Mouse (Mus musculus) mature B cell (primary cell): ENCODE results near the gene Frmd4b.

Experiments
- in situ Hi-C: fragments of 300-500 bp; cut with MboI; formaldehyde crosslinking; loops from 2 replicates; pipeline ENCODE4 v1.14.3; 2019

Frmd4b gene

DNA sequence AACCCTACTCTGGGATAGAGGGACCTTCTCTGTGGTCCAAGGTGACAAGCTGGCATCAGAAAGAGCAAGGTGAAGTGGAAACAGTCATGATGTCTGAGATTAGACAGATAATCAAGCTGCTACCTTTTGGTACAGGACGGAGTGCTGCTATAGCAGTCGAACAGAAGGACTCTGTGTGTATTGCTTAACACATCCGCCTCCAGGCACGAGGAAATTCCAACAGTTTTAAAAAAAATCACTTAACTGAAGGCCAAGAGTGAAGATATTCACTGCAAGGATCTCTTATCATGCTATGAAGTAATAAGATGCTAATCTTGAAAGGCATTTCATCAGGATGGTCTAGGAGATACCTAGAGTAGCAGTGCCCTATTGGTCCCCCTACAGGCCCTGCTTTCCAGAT, 298.3 kb downstream of the Frmd4b start:
- in situ Hi-C loops, result no loop called here

DNA sequence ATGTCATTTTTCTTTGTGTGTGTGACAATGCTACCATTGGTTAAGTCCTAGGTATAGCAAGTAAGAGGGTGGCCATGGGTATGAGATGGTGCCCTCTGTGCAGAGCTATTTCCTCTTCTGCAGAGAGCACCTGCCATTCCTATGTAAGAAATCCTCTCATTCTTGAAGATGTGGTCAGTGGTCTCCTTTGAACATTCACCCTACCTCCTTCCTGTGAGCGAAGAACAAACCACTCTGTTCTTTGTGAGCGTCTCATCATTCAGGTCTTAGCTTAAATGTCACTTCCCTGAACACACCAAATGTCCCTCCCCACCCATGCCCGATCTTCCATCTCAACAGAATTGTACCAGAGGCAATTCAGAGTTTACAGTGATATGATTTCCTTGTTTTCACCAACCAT, 299.4 kb downstream of the Frmd4b start:
- in situ Hi-C loops, result no loop called here

GRCm38 (mm10) chr6:97316716-97317115, 300.6 kb downstream of the Frmd4b start:
- in situ Hi-C loops, result no loop called here

- in situ Hi-C loops, result no loop called here
Observed at GRCm38 (mm10) chr6:97315311-97315710, 302.0 kb downstream of the Frmd4b start.

GRCm38 (mm10) chr6:97312545-97312939, 304.8 kb downstream of the Frmd4b start:
- in situ Hi-C loops, result no loop called here

GRCm38 (mm10) chr6:97311599-97312544, 305.5 kb downstream of the Frmd4b start:
- in situ Hi-C loops, result no loop called here

- in situ Hi-C loops, result no loop called here
Observed at GRCm38 (mm10) chr6:97310901-97311331, 306.4 kb downstream of the Frmd4b start.

DNA sequence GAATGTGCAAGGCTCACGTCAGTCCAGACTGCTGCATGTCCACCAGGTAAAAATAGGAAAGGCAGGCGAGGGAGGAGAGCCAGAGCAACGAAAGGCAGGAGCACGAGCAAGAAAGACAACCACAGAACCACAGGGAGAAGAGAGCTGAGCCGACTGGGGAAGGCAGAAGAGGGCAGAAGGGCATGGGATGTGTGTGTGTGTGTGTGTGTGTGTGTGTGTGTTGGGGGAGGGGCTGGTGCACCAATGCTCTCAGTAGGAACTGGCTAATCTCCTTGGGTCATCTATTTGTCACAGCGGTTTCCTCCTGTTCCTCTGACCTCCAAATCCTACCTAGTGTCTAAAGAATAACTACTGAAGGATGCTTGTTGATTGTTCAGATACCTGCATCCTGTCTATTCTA, 308.2 kb downstream of the Frmd4b start:
- in situ Hi-C loops, result no loop called here

- in situ Hi-C loops, result no loop called here
Observed at GRCm38 (mm10) chr6:97308562-97308961, 308.8 kb downstream of the Frmd4b start.

DNA sequence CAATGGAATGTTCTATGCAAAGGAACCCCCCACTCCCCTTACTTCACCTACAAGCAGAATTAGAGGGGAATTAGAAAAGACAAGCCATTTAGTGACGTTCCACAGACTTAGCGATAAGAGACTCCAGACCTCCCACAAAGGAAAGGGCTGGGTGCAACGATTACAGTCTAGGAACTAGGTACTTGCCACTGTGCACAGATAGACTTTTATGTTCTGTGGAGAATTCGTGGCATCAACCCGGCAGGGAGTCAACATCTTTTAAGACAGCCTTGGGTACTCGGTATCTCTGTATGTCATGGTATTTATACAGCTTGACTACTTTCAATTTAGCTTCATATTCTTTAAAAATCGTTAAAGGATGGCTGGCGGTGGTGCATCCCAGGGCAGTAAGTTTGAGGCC, 310.1 kb downstream of the Frmd4b start:
- in situ Hi-C loops, result no loop called here

GRCm38 (mm10) chr6:97306351-97306750, 311.0 kb downstream of the Frmd4b start:
- in situ Hi-C loops, result no loop called here

- in situ Hi-C loops, result no loop called here
Observed at GRCm38 (mm10) chr6:97305491-97305890, 311.9 kb downstream of the Frmd4b start.

- in situ Hi-C loops, result no loop called here
Observed at GRCm38 (mm10) chr6:97305010-97305409, 312.3 kb downstream of the Frmd4b start.

- in situ Hi-C loops, result no loop called here
Observed at GRCm38 (mm10) chr6:97303277-97304109, 313.8 kb downstream of the Frmd4b start.

DNA sequence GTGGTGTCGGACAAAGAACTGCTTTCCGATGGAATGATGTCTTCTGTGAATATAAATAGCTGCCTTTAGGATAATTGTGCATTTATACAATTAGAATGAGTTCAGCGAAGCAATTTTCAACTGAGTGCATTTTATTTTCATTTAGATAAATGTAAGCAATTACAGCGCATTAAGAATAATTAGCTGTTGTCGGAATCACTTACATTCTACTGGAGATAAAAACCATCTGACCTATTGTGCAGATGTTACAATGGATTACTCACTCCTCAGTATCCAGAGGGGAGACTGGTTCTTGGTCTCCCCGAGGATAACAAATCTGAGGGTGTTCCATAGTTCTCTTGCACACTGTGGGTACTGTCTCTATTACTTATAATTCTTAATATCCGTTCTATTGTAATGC, 315.0 kb downstream of the Frmd4b start:
- in situ Hi-C loops, result no loop called here

- in situ Hi-C loops, result no loop called here
Observed at GRCm38 (mm10) chr6:97300659-97301058, 316.7 kb downstream of the Frmd4b start.

DNA sequence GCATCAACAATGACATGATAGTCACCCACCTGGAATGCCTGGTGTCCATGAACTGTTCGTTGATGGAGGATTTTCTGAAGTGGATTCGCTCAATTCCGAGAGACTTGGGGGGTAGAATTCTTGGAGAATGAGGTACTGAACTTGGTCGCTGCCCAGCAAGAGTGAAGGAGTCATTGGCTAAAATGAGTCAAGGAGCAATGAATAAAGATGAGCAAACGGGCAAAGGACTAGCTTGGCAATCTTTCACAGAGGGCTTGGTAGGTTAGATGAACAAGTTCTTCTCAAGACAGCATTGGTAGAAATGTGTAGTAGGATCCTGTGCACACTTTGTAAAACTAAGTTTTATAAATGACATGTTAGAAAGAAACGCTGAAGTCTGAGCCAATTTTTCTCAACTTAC, 317.2 kb downstream of the Frmd4b start:
- in situ Hi-C loops, result no loop called here

DNA sequence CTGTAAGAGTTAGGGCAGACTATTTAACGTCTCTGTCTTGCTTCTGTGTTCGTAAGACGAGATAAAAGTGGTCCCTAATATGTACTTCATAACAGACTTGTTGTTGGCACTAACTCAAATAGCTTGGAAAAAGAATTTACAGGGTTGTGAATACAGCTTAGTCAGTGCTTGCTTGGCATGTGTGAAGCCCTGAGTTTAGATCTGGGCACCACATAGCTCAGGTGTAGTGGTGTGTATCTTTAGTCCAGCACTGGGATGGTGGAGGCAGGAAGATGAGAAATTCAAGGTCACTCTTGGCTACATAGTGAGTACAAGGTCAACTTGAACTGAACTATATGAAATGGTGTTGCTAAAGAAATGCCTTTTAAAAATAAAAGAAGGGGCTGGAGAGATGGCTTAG, 320.2 kb downstream of the Frmd4b start:
- in situ Hi-C loops, result loop anchor here (25.0 kb wide), 1 partner anchor 115 kb away; no protein-coding TSS in a partner anchor

DNA sequence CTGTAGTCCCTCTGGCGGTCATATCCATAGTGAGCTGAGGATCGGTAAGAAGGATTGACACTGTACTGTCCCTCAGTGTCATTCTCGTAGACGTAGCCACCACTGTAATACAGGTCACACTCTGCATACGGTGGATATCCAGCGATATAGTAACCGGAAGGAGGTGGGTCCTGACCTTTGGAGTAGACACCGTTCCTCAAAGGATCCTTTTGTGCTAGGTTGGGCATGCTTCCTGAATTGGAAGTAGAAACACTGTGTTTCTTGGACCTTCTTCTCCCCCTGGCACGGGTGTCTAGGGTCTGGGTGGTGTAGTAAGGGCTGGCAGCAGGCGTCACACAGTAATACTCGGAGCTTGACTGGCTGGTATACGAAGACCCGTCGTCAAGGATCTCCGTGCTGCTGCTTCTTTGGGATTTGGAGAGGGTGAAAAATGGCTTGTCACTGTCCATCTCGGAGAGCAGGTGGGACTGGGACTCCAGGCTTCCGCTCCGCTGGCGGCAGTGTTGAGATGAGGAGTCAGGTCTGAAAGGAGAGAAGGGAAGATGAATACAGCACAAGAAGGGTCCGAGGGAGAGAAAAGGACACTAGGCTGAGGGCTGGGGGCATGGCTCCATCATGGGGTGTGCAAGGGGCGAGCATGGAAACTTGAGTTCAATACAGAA, 321.3 kb downstream of the Frmd4b start:
- in situ Hi-C loops, result loop anchor here (25.0 kb wide), 1 partner anchor 116 kb away; no protein-coding TSS in a partner anchor

- in situ Hi-C loops, result loop anchor here (25.0 kb wide), 1 partner anchor 117 kb away; no protein-coding TSS in a partner anchor
Observed at GRCm38 (mm10) chr6:97295416-97295815, 321.9 kb downstream of the Frmd4b start.

GRCm38 (mm10) chr6:97293667-97294569, 323.4 kb downstream of the Frmd4b start:
- in situ Hi-C loops, result loop anchor here (25.0 kb wide), 1 partner anchor 118 kb away; no protein-coding TSS in a partner anchor
